Mouse (Mus musculus): ENCODE data around the gene Wdr11. TPM values are rescaled to one million over a fixed set of nuclear protein-coding genes. Genes with fewer than 3 reads are reported as not detected.
A peak's percentile ranks its signal among the peaks of the same experiment; 100 is the strongest.

Gene Wdr11
- polyA plus RNA-seq (2015; fragmentation: Nextera tagmentation; extraction: Ambion mirVana) = 35.3 and 36.1 TPM in 2 replicates

- H3K27me3 ChIP-seq = 0 out of 2 replicates have a peak, but pooled peaks cover 4% of the 10 kb centered on the region
- ATAC-seq (ENCODE audit: low read depth) = peak; percentile 92
- peaks cover 4% of the 10 kb centered on the region; the same call in 1 of the 2 replicates for H3K36me3 ChIP-seq
Observed at GRCm38 (mm10) chr7:129591371-129592131, at the start of gene Wdr11. Wdr11 (plus strand) TSS chr7:129591863.

GRCm38 (mm10) chr7:129567541-129567940 lies 24.1 kb upstream of the Wdr11 start:
- no peak for ATAC-seq (ENCODE audit: low read depth)
- Histone ChIP-seq H3K27me3 (no peaks in the 10 kb centered on the region), H3K36me3 (no peaks in the 10 kb centered on the region), H3K9me3 (no peaks in the 10 kb centered on the region), H3K4me3 (no peak overlapping the region), H3K9ac (no peak overlapping the region), H3K4me2 (no peak overlapping the region), H3K27ac (replicated peaks) (no peak overlapping the region), H3K4me1 (replicated peaks) (peaks cover 17% of the 10 kb centered on the region; the same call in 1 of the 2 replicates)
- WGBS = 69% methylated on average over 1 of the region's 1 CpGs

More at GRCm38 (mm10) chr7:129591371-129592131, at the start of gene Wdr11:
- Histone ChIP-seq H3K9me3 (no peaks in the 10 kb centered on the region), H3K27ac (replicated peaks) (peak within 1 kb of the TSS; percentile 90), H3K4me1 (replicated peaks) (peaks cover 14% of the 10 kb centered on the region), H3K4me3 (peak within 1 kb of the TSS; percentile 69), H3K4me2 (peak within 1 kb of the TSS; percentile 60), H3K9ac (peak within 1 kb of the TSS; percentile 85)
- 3% methylated on average over 37 of the region's 37 CpGs for WGBS

GRCm38 (mm10) chr7:129568338-129568737 lies 23.3 kb upstream of the Wdr11 start:
- Histone ChIP-seq H3K36me3 (no peaks in the 10 kb centered on the region), H3K4me1 (replicated peaks) (peaks cover 17% of the 10 kb centered on the region; the same call in 1 of the 2 replicates), H3K4me3 (no peak overlapping the region), H3K9ac (no peak overlapping the region), H3K27me3 (no peaks in the 10 kb centered on the region), H3K9me3 (no peaks in the 10 kb centered on the region), H3K4me2 (no peak overlapping the region), H3K27ac (replicated peaks) (no peak overlapping the region)
- ATAC-seq (ENCODE audit: low read depth) = peak; percentile 84
- 27% methylated on average over 2 of the region's 2 CpGs for WGBS

- ATAC-seq (ENCODE audit: low read depth) = no peak
- Histone ChIP-seq H3K4me3 (no peak overlapping the region), H3K36me3 (no peaks in the 10 kb centered on the region), H3K9ac (no peak overlapping the region), H3K27ac (replicated peaks) (no peak overlapping the region), H3K27me3 (no peaks in the 10 kb centered on the region), H3K9me3 (peaks cover 2% of the 10 kb centered on the region; the same call in 1 of the 2 replicates), H3K4me1 (replicated peaks) (peaks cover 10% of the 10 kb centered on the region; the same call in 1 of the 2 replicates), H3K4me2 (no peak overlapping the region)
- 78% methylated on average over 4 of the region's 4 CpGs for WGBS
Observed at GRCm38 (mm10) chr7:129574471-129574870, 17.2 kb upstream of the Wdr11 start.

GRCm38 (mm10) chr7:129575110-129575784 lies 16.4 kb upstream of the Wdr11 start:
- no peak overlapping the region for H3K27ac ChIP-seq (replicated peaks)
- H3K9ac ChIP-seq = no peak overlapping the region
- H3K4me1 ChIP-seq (replicated peaks) = peaks cover 10% of the 10 kb centered on the region; the same call in 1 of the 2 replicates
- no peak for ATAC-seq (ENCODE audit: low read depth)
- H3K36me3 ChIP-seq = no peaks in the 10 kb centered on the region
- H3K4me3 ChIP-seq = no peak overlapping the region
- 16% methylated on average over 7 of the region's 7 CpGs for WGBS
- H3K4me2 ChIP-seq = no peak overlapping the region
- no peaks in the 10 kb centered on the region for H3K27me3 ChIP-seq
- peaks cover 3% of the 10 kb centered on the region; the same call in 1 of the 2 replicates for H3K9me3 ChIP-seq

- Histone ChIP-seq H3K27me3 (0 out of 2 replicates have a peak, but pooled peaks cover 4% of the 10 kb centered on the region), H3K9ac (peak overlapping the region; percentile 85), H3K36me3 (peaks cover 10% of the 10 kb centered on the region), H3K4me2 (peak overlapping the region; percentile 60), H3K4me3 (peak overlapping the region; percentile 69), H3K27ac (replicated peaks) (peak overlapping the region; percentile 90), H3K4me1 (replicated peaks) (peaks cover 14% of the 10 kb centered on the region), H3K9me3 (no peaks in the 10 kb centered on the region)
- 3% methylated on average over 13 of the region's 13 CpGs for WGBS
- ATAC-seq (ENCODE audit: low read depth) = peak; percentile 59; the same call in 1 of the 2 replicates
Observed at GRCm38 (mm10) chr7:129592132-129592745, 576 bp downstream of the Wdr11 start.

GRCm38 (mm10) chr7:129597186-129597585 lies 5.5 kb downstream of the Wdr11 start:
- ATAC-seq (ENCODE audit: low read depth) = no peak

GRCm38 (mm10) chr7:129606291-129606690 lies 14.6 kb downstream of the Wdr11 start:
- ATAC-seq (ENCODE audit: low read depth) = no peak
- no peaks in the 10 kb centered on the region for H3K9me3 ChIP-seq
- no peaks in the 10 kb centered on the region for H3K27me3 ChIP-seq
- H3K4me1 ChIP-seq (replicated peaks) = no peaks in the 10 kb centered on the region
- peaks cover 84% of the 10 kb centered on the region for H3K36me3 ChIP-seq
- H3K4me2 ChIP-seq = no peak overlapping the region
- H3K4me3 ChIP-seq = no peak overlapping the region
- no peak overlapping the region for H3K27ac ChIP-seq (replicated peaks)
- WGBS = 93% methylated on average over 8 of the region's 8 CpGs
- H3K9ac ChIP-seq = no peak overlapping the region

More at GRCm38 (mm10) chr7:129597186-129597585, 5.5 kb downstream of the Wdr11 start:
- H3K4me1 ChIP-seq (replicated peaks) = peaks cover 8% of the 10 kb centered on the region
- no peak overlapping the region for H3K27ac ChIP-seq (replicated peaks)
- no peaks in the 10 kb centered on the region for H3K9me3 ChIP-seq
- no peak overlapping the region for H3K4me3 ChIP-seq
- no peaks in the 10 kb centered on the region for H3K27me3 ChIP-seq
- H3K9ac ChIP-seq = no peak overlapping the region
- no peak overlapping the region for H3K4me2 ChIP-seq
- peaks cover 44% of the 10 kb centered on the region for H3K36me3 ChIP-seq
- 92% methylated on average over 2 of the region's 2 CpGs for WGBS

GRCm38 (mm10) chr7:129621141-129621540 lies 29.5 kb downstream of the Wdr11 start:
- Histone ChIP-seq H3K9me3 (no peaks in the 10 kb centered on the region), H3K27ac (replicated peaks) (no peak overlapping the region), H3K9ac (no peak overlapping the region), H3K4me1 (replicated peaks) (no peaks in the 10 kb centered on the region), H3K36me3 (peaks cover 75% of the 10 kb centered on the region), H3K4me3 (no peak overlapping the region), H3K4me2 (no peak overlapping the region), H3K27me3 (no peaks in the 10 kb centered on the region)
- WGBS = 95% methylated on average over 5 of the region's 5 CpGs
- no peak for ATAC-seq (ENCODE audit: low read depth)

- Histone ChIP-seq H3K36me3 (peaks cover 91% of the 10 kb centered on the region), H3K4me1 (replicated peaks) (no peaks in the 10 kb centered on the region), H3K27me3 (no peaks in the 10 kb centered on the region), H3K27ac (replicated peaks) (no peak overlapping the region), H3K9me3 (no peaks in the 10 kb centered on the region), H3K4me2 (no peak overlapping the region), H3K4me3 (no peak overlapping the region), H3K9ac (no peak overlapping the region)
- no peak for ATAC-seq (ENCODE audit: low read depth)
- 94% methylated on average over 7 of the region's 7 CpGs for WGBS
Observed at GRCm38 (mm10) chr7:129630351-129630750, 38.7 kb downstream of the Wdr11 start.

- H3K36me3 ChIP-seq = peaks cover 88% of the 10 kb centered on the region
- H3K27ac ChIP-seq (replicated peaks) = no peak overlapping the region
- no peaks in the 10 kb centered on the region for H3K4me1 ChIP-seq (replicated peaks)
- WGBS = 90% methylated on average over 6 of the region's 6 CpGs
- ATAC-seq (ENCODE audit: low read depth) = no peak
- H3K27me3 ChIP-seq = no peaks in the 10 kb centered on the region
- no peak overlapping the region for H3K4me2 ChIP-seq
- H3K9ac ChIP-seq = no peak overlapping the region
- no peak overlapping the region for H3K4me3 ChIP-seq
- H3K9me3 ChIP-seq = no peaks in the 10 kb centered on the region
Observed at GRCm38 (mm10) chr7:129631453-129631852, 39.8 kb downstream of the Wdr11 start.
